Mouse (Mus musculus) heart, adult 9 months (tissue): ENCODE measurements around the gene Ampd1.

Experiments
- DNase-seq, 2 experiments: peaks; one replicate each; pipeline ENCODE4 v3.0.0; 2022; ENCODE audit warnings: low spot score in 2 of 2

Ampd1 gene

GRCm38 (mm10) chr3:103102454-103103390, 28.9 kb downstream of the Ampd1 start, which contains the start of gene Dennd2c:
Gene Dennd2c, plus strand, starts transcription at chr3:103102604.
- peak; percentile 90 to 92 for DNase-seq

- DNase-seq = no peak
Observed at GRCm38 (mm10) chr3:103107565-103108240, 33.9 kb downstream of the Ampd1 start.

- no peak for DNase-seq
Observed at GRCm38 (mm10) chr3:103112216-103112615, 38.4 kb downstream of the Ampd1 start.

GRCm38 (mm10) chr3:103123636-103124035, 49.8 kb downstream of the Ampd1 start:
- no peak for DNase-seq

- DNase-seq = no peak
Observed at GRCm38 (mm10) chr3:103126138-103126537, 52.3 kb downstream of the Ampd1 start.

- no peak for DNase-seq
Observed at GRCm38 (mm10) chr3:103127177-103127576, 53.4 kb downstream of the Ampd1 start.

- no peak for DNase-seq
Observed at GRCm38 (mm10) chr3:103127721-103128120, 53.9 kb downstream of the Ampd1 start.

- no peak for DNase-seq
Observed at GRCm38 (mm10) chr3:103128251-103128650, 54.4 kb downstream of the Ampd1 start.

GRCm38 (mm10) chr3:103129367-103130159, 55.7 kb downstream of the Ampd1 start:
- no peak for DNase-seq

GRCm38 (mm10) chr3:103130236-103130751, 56.5 kb downstream of the Ampd1 start:
- DNase-seq = peak; percentile 42 to 65

- DNase-seq = no peak
Observed at GRCm38 (mm10) chr3:103133098-103133497, 59.3 kb downstream of the Ampd1 start.

- DNase-seq = no peak
Observed at GRCm38 (mm10) chr3:103136414-103137077, 62.7 kb downstream of the Ampd1 start.

GRCm38 (mm10) chr3:103139047-103139446, 65.2 kb downstream of the Ampd1 start:
- peak; percentile 44 to 64 for DNase-seq

GRCm38 (mm10) chr3:103140095-103140838, 66.5 kb downstream of the Ampd1 start:
- peak; percentile 59 to 62 for DNase-seq

GRCm38 (mm10) chr3:103141287-103141686, 67.5 kb downstream of the Ampd1 start:
- peak in 1 of 2 experiments; percentile 24 for DNase-seq

GRCm38 (mm10) chr3:103142366-103142765, 68.6 kb downstream of the Ampd1 start:
- no peak for DNase-seq

- no peak for DNase-seq
Observed at GRCm38 (mm10) chr3:103145336-103145735, 71.5 kb downstream of the Ampd1 start.

GRCm38 (mm10) chr3:103145791-103146190, 72.0 kb downstream of the Ampd1 start:
- DNase-seq = no peak

GRCm38 (mm10) chr3:103146330-103147166, 72.7 kb downstream of the Ampd1 start:
- no peak for DNase-seq
